Mouse (Mus musculus) liver, postnatal 0 days (tissue): ENCODE results near the gene Pde6d. TPM values are rescaled to one million over a fixed set of nuclear protein-coding genes. Genes with fewer than 3 reads are reported as not detected.

Experiments used
- ATAC-seq: fragments of 200-750 bp; cut with Nextera tagmentation; 2 replicates; pipeline ENCODE4 v1.8.0; 2017; ENCODE audit warnings: mild to moderate bottlenecking, moderate library complexity
- DNase-seq: peaks from one replicate; pipeline ENCODE4 v3.0.0-alpha.2; 2016
- H3K27ac ChIP-seq: fragments of 300-500 bp; sonication (generic); 2 replicates; pipeline ENCODE4 v1.5.1; 2014; ENCODE audit warnings: antibody characterized with exemption, moderate library complexity, mild to moderate bottlenecking, low read depth
- H3K27me3 ChIP-seq: fragments of 300-500 bp; sonication (generic); 2 replicates; pipeline ENCODE4 v1.6.1; 2014; ENCODE audit warnings: low read length, control low read depth, mixed read lengths; ENCODE audit not compliant: insufficient read depth
- H3K36me3 ChIP-seq: fragments of 300-500 bp; sonication (generic); replicated peaks from 2 replicates; pipeline ENCODE4 v1.6.1; 2014; ENCODE audit warnings: mild to moderate bottlenecking, control low read depth, low read length, moderate library complexity, mixed read lengths; ENCODE audit not compliant: insufficient read depth
- H3K4me1 ChIP-seq: fragments of 300-500 bp; sonication (generic); 2 replicates; pipeline ENCODE4 v1.6.1; 2014; ENCODE audit warnings: antibody characterized with exemption, mild to moderate bottlenecking, control low read depth; ENCODE audit not compliant: insufficient read depth
- H3K4me2 ChIP-seq: fragments of 300-500 bp; sonication (generic); 2 replicates; pipeline ENCODE4 v1.6.1; 2014; ENCODE audit warnings: low read depth, mild to moderate bottlenecking, low read length, moderate library complexity, mixed read lengths
- H3K4me3 ChIP-seq: fragments of 300-500 bp; sonication (generic); 2 replicates; pipeline ENCODE4 v1.5.1; 2014; ENCODE audit warnings: low read depth, low read length
- H3K9ac ChIP-seq: fragments of 300-500 bp; sonication (generic); replicated peaks from 2 replicates; pipeline ENCODE4 v1.6.1; 2014; ENCODE audit warnings: mild to moderate bottlenecking, moderate library complexity
- H3K9me3 ChIP-seq: fragments of 300-500 bp; sonication (generic); 2 replicates; pipeline ENCODE4 v1.6.1; 2016; ENCODE audit warnings: mild to moderate bottlenecking, control low read depth, low read length, mixed read lengths
- CTCF ChIP-seq: sonication (generic); IDR thresholded peaks from 2 replicates; pipeline ENCODE4 v1.5.1; 2016; ENCODE audit warnings: antibody characterized with exemption, low read depth
- EP300 ChIP-seq: IDR thresholded peaks from 2 replicates; pipeline ENCODE4 v1.6.1; 2016; ENCODE audit warnings: antibody characterized with exemption, low read depth, mild to moderate bottlenecking
- WGBS: fragments of 180-500 bp; shearing (Covaris S2); extraction: QIAGEN DNeasy Blood & Tissue Kit; methylation state at CpG from one replicate; pipeline ENCODE4 v1.1.7; 2014; ENCODE audit not compliant: insufficient replicate concordance; 5-methylcytosine and 5-hydroxymethylcytosine counted together
- polyA plus RNA-seq: library from polyadenylated mRNA; unstranded; fragments of >200 nt; fragmentation: Nextera tagmentation; extraction: Ambion mirVana; gene quantifications from 2 replicates; pipeline ENCODE4 v1.2.1, GENCODE M21; 2015

The Pde6d gene
- polyA plus RNA-seq, 1 experiment from 2014 or later = 25.2 TPM

GRCm38 (mm10) chr1:86596512-86596911 lies 14.1 kb upstream of the Pde6d start:
- H3K4me1 ChIP-seq = no peaks in the 10 kb centered on the region; the same call in 1 of the 2 replicates
- peaks cover 53% of the 10 kb centered on the region for H3K36me3 ChIP-seq
- ATAC-seq (no peak), DNase-seq (no peak)
- no peak overlapping the region for H3K9ac ChIP-seq
- TF ChIP-seq CTCF = no peak
- TF ChIP-seq EP300 = no peak
- no peaks in the 10 kb centered on the region for H3K27me3 ChIP-seq
- WGBS = 91% methylated on average over 6 of the region's 6 CpGs
- H3K9me3 ChIP-seq = no peaks in the 10 kb centered on the region
- no peak overlapping the region for H3K4me2 ChIP-seq
- no peak overlapping the region for H3K4me3 ChIP-seq
- H3K27ac ChIP-seq = peak overlapping the region; percentile 66; the same call in 1 of the 2 replicates

DNA sequence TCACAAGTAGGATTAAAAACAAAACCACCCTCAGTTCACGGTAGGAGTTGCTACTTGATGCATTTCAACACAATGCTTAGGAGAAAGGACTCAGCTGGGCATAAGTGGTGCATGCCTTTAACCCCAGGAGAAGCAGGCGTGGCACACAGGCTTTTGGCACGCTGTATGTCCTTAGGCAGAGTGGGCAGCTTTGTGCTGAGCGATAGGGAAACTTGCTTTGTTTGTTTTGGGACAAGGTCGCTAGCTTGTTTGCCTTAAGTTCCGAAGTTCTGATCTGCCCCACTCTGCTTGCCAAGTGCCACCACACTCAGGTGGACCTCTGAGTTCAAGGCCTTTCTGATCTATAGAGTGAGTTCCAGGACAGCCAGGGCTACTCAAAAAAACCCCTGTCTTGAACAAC lies 12.9 kb upstream of the Pde6d start:
- no peak for TF ChIP-seq EP300
- no peak for TF ChIP-seq CTCF
- DNase-seq (peak; percentile 48), ATAC-seq (peak; percentile 88)
- no peak overlapping the region for H3K9ac ChIP-seq
- no peaks in the 10 kb centered on the region; the same call in 1 of the 2 replicates for H3K4me1 ChIP-seq
- H3K4me2 ChIP-seq = no peak overlapping the region
- H3K27me3 ChIP-seq = no peaks in the 10 kb centered on the region
- H3K27ac ChIP-seq = peak overlapping the region; percentile 66
- H3K36me3 ChIP-seq = peaks cover 47% of the 10 kb centered on the region
- H3K4me3 ChIP-seq = no peak overlapping the region
- no peaks in the 10 kb centered on the region for H3K9me3 ChIP-seq
- WGBS = 66% methylated on average over 6 of the region's 6 CpGs

- Histone ChIP-seq H3K9me3 (no peaks in the 10 kb centered on the region), H3K9ac (no peak overlapping the region), H3K4me2 (no peak overlapping the region), H3K36me3 (peaks cover 55% of the 10 kb centered on the region), H3K4me3 (no peak overlapping the region), H3K27me3 (no peaks in the 10 kb centered on the region), H3K4me1 (no peaks in the 10 kb centered on the region; the same call in 1 of the 2 replicates), H3K27ac (peak overlapping the region; percentile 66)
- TF ChIP-seq EP300 (no peak), CTCF (no peak)
- DNase-seq = no peak
- 78% methylated on average over 7 of the region's 7 CpGs for whole genome bisulfite sequencing
- ATAC-seq = no peak
Measured at GRCm38 (mm10) chr1:86594539-86594938, 12.1 kb upstream of the Pde6d start.

DNA sequence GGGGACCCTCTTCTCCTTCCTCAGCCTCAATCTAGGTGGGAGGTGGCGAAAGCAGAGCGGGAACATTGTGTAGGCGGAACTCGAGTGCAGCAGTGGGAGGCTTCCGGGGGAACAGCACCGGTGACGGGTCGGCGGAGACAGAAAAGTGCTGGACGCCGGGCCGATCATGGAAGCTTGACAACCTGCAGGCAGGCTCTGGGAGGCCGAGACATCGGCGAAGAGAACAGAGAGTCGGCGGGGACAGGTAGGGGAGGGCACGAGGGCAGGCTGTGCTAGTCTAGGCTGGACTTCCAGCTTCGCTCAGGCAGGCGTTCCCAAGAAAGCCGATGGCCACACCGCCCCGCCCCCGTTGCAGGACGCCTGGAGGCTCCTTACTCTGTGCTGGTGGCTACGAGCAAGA lies 4.6 kb upstream of the Pde6d start:
- Histone ChIP-seq H3K36me3 (peaks cover 23% of the 10 kb centered on the region), H3K4me3 (peak overlapping the region; percentile 80), H3K4me1 (peaks cover 25% of the 10 kb centered on the region), H3K27ac (peak overlapping the region; percentile 39; the same call in 1 of the 2 replicates), H3K9ac (peak overlapping the region; percentile 85), H3K9me3 (no peaks in the 10 kb centered on the region), H3K4me2 (peak overlapping the region; percentile 90), H3K27me3 (no peaks in the 10 kb centered on the region)
- no peak; the same call in 1 of the 2 replicates for ATAC-seq
- TF ChIP-seq CTCF = no peak
- TF ChIP-seq EP300 = no peak
- WGBS = under 1% methylated on average over 26 of the region's 26 CpGs
- DNase-seq = peak; percentile 85

DNA sequence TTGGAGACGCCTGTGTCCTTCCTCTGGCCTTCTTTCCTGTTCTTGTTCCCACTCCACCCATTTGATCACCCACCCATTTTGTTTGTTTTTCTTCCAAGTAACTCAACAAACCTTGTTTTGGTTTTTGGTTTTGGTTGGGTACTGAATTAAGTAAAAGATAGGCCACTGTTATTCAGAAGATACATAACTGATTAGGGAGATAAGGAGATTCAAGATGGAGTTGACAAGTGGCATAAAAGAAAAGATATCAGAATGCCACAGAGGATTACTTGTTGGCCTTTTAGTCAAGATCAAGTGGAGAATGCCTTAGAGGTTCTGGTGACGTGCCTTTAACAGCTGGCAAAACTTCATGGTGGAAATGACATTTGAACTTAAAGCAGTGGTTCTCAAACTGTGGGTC lies 1.3 kb upstream of the Pde6d start:
- Histone ChIP-seq H3K27me3 (no peaks in the 10 kb centered on the region), H3K36me3 (no peaks in the 10 kb centered on the region; the same call in 1 of the 2 replicates), H3K4me2 (peak overlapping the region; percentile 95), H3K9ac (peak overlapping the region; percentile 85), H3K9me3 (no peaks in the 10 kb centered on the region), H3K4me1 (peaks cover 36% of the 10 kb centered on the region), H3K4me3 (peak overlapping the region; percentile 85), H3K27ac (peak overlapping the region; percentile 67; the same call in 1 of the 2 replicates)
- DNase-seq (no peak), ATAC-seq (no peak)
- WGBS = 56% methylated on average over 2 of the region's 2 CpGs
- no peak for TF ChIP-seq EP300
- TF ChIP-seq CTCF = no peak

GRCm38 (mm10) chr1:86581692-86582450 lies 558 bp downstream of the Pde6d start:
- peak overlapping the region; percentile 95 for H3K4me2 ChIP-seq
- no peaks in the 10 kb centered on the region for H3K27me3 ChIP-seq
- DNase-seq (peak; percentile 38), ATAC-seq (peak; percentile 73)
- 1% methylated on average over 37 of the region's 38 CpGs for WGBS
- no peaks in the 10 kb centered on the region for H3K9me3 ChIP-seq
- peaks cover 29% of the 10 kb centered on the region for H3K4me1 ChIP-seq
- no peaks in the 10 kb centered on the region for H3K36me3 ChIP-seq
- peak overlapping the region; percentile 67 for H3K27ac ChIP-seq
- peak overlapping the region; percentile 85 for H3K9ac ChIP-seq
- TF ChIP-seq CTCF = no peak
- no peak for TF ChIP-seq EP300
- H3K4me3 ChIP-seq = peak overlapping the region; percentile 85
